Comparison of ENCODE assay signal across 8 mouse cellular contexts in genomic region chr7:141328373-141328990, GRCm38 (mm10). TPM values are rescaled to one million over a fixed set of nuclear protein-coding genes. Genes with fewer than 3 reads are reported as not detected.
DNase-seq lines count a peak whose midpoint lies in the region; ATAC-seq and TF ChIP-seq lines count a peak whose summit lies in the region.

No protein-coding gene starts in this region.

- H3K4me1 ChIP-seq in hindbrain, embryonic 14.5 days (replicated peaks; ENCODE audit: control insufficient read depth, insufficient read depth, low read length) = peaks cover 36% of the 10 kb centered on the region

- WGBS in hindbrain, embryonic 14.5 days = 19% methylated on average over 24 of the region's 24 CpGs

- H3K27me3 ChIP-seq in hindbrain, embryonic 14.5 days (ENCODE audit: control insufficient read depth, insufficient read depth, low read length) = no peaks in the 10 kb centered on the region
- no peaks in the 10 kb centered on the region for H3K27me3 ChIP-seq in myocyte (ENCODE audit: control insufficient read depth, insufficient read depth, insufficient read length)

- peak overlapping the region; percentile 94 for H3K9ac ChIP-seq in hindbrain, embryonic 14.5 days

- peak overlapping the region; percentile 100 for H3K27ac ChIP-seq in left cerebral cortex, adult 2 months
- peak overlapping the region; percentile 100 for H3K27ac ChIP-seq in hindbrain, embryonic 14.5 days

- ATAC-seq in hindbrain, embryonic 14.5 days (ENCODE audit: low FRiP score) = peak; percentile 32; the same call in 1 of the 2 replicates
- ATAC-seq in erythroid progenitor cell, adult 5-6 weeks (replicated peaks; ENCODE audit: low FRiP score, poor library complexity, severe bottlenecking) = no peak; the same call in 1 of the 2 replicates

- H3K9me3 ChIP-seq in hindbrain, embryonic 14.5 days (ENCODE audit: control insufficient read depth, low read length) = no peaks in the 10 kb centered on the region

- intact Hi-C loops in left cerebral cortex, adult 2 months (cut with DNase I) = loop anchor here (5.0 kb wide), 1 partner anchor 64 kb away; the partner anchor contains the start of gene Taldo1
- intact Hi-C loops in left cerebral cortex, postnatal 10 days (cut with DNase I) = no loop called here

- no peak for DNase-seq in left cerebral cortex, adult 2 months (ENCODE audit: extremely low spot score in 1 of 2, low spot score in 2 of 2)
- DNase-seq in left cerebral cortex, adult 9 months (ENCODE audit: low spot score in 2 of 2) = no peak
- DNase-seq in c-Kit-positive CD71-positive TER-119-negative erythroid progenitor cells, embryonic 14.5 days (ENCODE audit: low read depth) = peak; percentile 17
- DNase-seq in hindbrain, embryonic 14.5 days (ENCODE audit: low spot score) = peak; percentile 25
- no peak for DNase-seq in left cerebral cortex, postnatal 10 days (ENCODE audit: extremely low spot score in 1 of 2, low spot score in 2 of 2)
- DNase-seq in spleen, postnatal 4 days (ENCODE audit: low spot score in 2 of 2) = no peak

- H3ac ChIP-seq in myocyte (ENCODE audit: control insufficient read depth, insufficient read length) = peak overlapping the region; percentile 51

- peak overlapping the region; percentile 55 for H3K4me3 ChIP-seq in left cerebral cortex, adult 2 months
- H3K4me3 ChIP-seq in hindbrain, embryonic 14.5 days (replicated peaks; ENCODE audit: low read length) = peak overlapping the region; percentile 86
- H3K4me3 ChIP-seq in myocyte = peak overlapping the region; percentile 89

- no peak for TF ChIP-seq POLR2A in myocyte (IDR thresholded peaks at IDR 0.05; ENCODE audit: insufficient read length, low read depth)

- peak overlapping the region; percentile 98 for H3K4me2 ChIP-seq in hindbrain, embryonic 14.5 days (replicated peaks)
- H3K4me2 ChIP-seq in myocyte (ENCODE audit: low read depth) = peak overlapping the region; percentile 86

- TF ChIP-seq CTCF in left cerebral cortex, adult 2 months (IDR thresholded peaks at IDR 0.05) = no peak

- H3K36me3 ChIP-seq in hindbrain, embryonic 14.5 days (replicated peaks; ENCODE audit: control insufficient read depth, insufficient read depth) = peaks cover 23% of the 10 kb centered on the region
- H3K36me3 ChIP-seq in myocyte (ENCODE audit: control insufficient read depth, insufficient read depth) = no peaks in the 10 kb centered on the region

- H3K79me2 ChIP-seq in myocyte (ENCODE audit: control insufficient read depth, insufficient read depth) = peaks cover 26% of the 10 kb centered on the region

TF ChIP-seq in myocyte, 11 proteins besides CTCF, POLR2A, EP300 and RAD21:
- TF ChIP-seq TCF12 (IDR thresholded peaks at IDR 0.05; ENCODE audit: insufficient read depth, poor library complexity, severe bottlenecking) (no peak), TCF3 (IDR thresholded peaks at IDR 0.05; ENCODE audit: insufficient read length, low read depth) (no peak)

RNA-seq across cellular contexts. Expression of gene Tmem80, which starts 0.9 kb away (rescaled TPM):
- 10 to 100 TPM; 33.3 to 34.9 TPM for total RNA-seq in left cerebral cortex, adult 2 months (2021)
- polyA plus RNA-seq in hindbrain, embryonic 14.5 days (2014; fragmentation: Nextera tagmentation; extraction: Ambion mirVana) = 24.7 and 32.6 TPM in 2 replicates
- polyA plus RNA-seq in myocyte (2012; fragmentation: generic; extraction: Trizol) = 12.5 TPM
- total RNA-seq in left cerebral cortex, postnatal 10 days (2021) = 10 to 100 TPM; 21.6 to 23.5 TPM
- total RNA-seq in erythroid progenitor cell, adult 5-6 weeks (2015; ENCODE audit: low replicate concordance) = 13.4 and 26.7 TPM in 2 replicates
- total RNA-seq in erythroid progenitor cell, adult 5-6 weeks (2017; ENCODE audit: low replicate concordance) = 8.3 and 8.6 TPM in 2 replicates

RNA-seq across cellular contexts. Expression of gene Deaf1, which starts 1.0 kb away (rescaled TPM):
- total RNA-seq in left cerebral cortex, adult 2 months (2021) = 10 to 100 TPM; 63.1 to 63.8 TPM
- polyA plus RNA-seq in hindbrain, embryonic 14.5 days (2014; fragmentation: Nextera tagmentation; extraction: Ambion mirVana) = 187 TPM in 2 replicates
- 11.8 TPM for polyA plus RNA-seq in myocyte (2012; fragmentation: generic; extraction: Trizol)
- 100 to 1,000 TPM; 258 to 269 TPM for total RNA-seq in left cerebral cortex, postnatal 10 days (2021)
- total RNA-seq in erythroid progenitor cell, adult 5-6 weeks (2015; ENCODE audit: low replicate concordance) = 46.5 and 55.8 TPM in 2 replicates
- total RNA-seq in erythroid progenitor cell, adult 5-6 weeks (2017; ENCODE audit: low replicate concordance) = 26.2 and 40.8 TPM in 2 replicates

RNA-seq across cellular contexts. Expression of gene Eps8l2, which starts 10.2 kb away (rescaled TPM):
- 1 to 10 TPM; 3.6 to 5.3 TPM for total RNA-seq in left cerebral cortex, adult 2 months (2021)
- 0.98 and 1.2 TPM in 2 replicates for polyA plus RNA-seq in hindbrain, embryonic 14.5 days (2014; fragmentation: Nextera tagmentation; extraction: Ambion mirVana)
- polyA plus RNA-seq in myocyte (2012; fragmentation: generic; extraction: Trizol) = 0.44 TPM
- 1 to 10 TPM; 1.1 to 1.4 TPM for total RNA-seq in left cerebral cortex, postnatal 10 days (2021)
- not detected in 2 replicates for total RNA-seq in erythroid progenitor cell, adult 5-6 weeks (2015; ENCODE audit: low replicate concordance)
- 1.4 TPM in 1 of 2 replicates, not detected in the other for total RNA-seq in erythroid progenitor cell, adult 5-6 weeks (2017; ENCODE audit: low replicate concordance)

RNA-seq across cellular contexts. Expression of gene Drd4, which starts 36.7 kb away (rescaled TPM):
- under 1 TPM; 0.27 to 0.44 TPM for total RNA-seq in left cerebral cortex, adult 2 months (2021)
- polyA plus RNA-seq in hindbrain, embryonic 14.5 days (2014; fragmentation: Nextera tagmentation; extraction: Ambion mirVana) = 0.65 and 0.88 TPM in 2 replicates
- polyA plus RNA-seq in myocyte (2012; fragmentation: generic; extraction: Trizol) = not detected
- total RNA-seq in left cerebral cortex, postnatal 10 days (2021) = under 1 TPM; 0.15 to 0.36 TPM
- not detected in 2 replicates for total RNA-seq in erythroid progenitor cell, adult 5-6 weeks (2015; ENCODE audit: low replicate concordance)
- not detected in 2 replicates for total RNA-seq in erythroid progenitor cell, adult 5-6 weeks (2017; ENCODE audit: low replicate concordance)

RNA-seq across cellular contexts. Expression of gene Sct, which starts 49.5 kb away (rescaled TPM):
- total RNA-seq in left cerebral cortex, adult 2 months (2021) = not detected
- 3.2 and 4.1 TPM in 2 replicates for polyA plus RNA-seq in hindbrain, embryonic 14.5 days (2014; fragmentation: Nextera tagmentation; extraction: Ambion mirVana)
- 0.68 TPM for polyA plus RNA-seq in myocyte (2012; fragmentation: generic; extraction: Trizol)
- not detected for total RNA-seq in left cerebral cortex, postnatal 10 days (2021)
- total RNA-seq in erythroid progenitor cell, adult 5-6 weeks (2015; ENCODE audit: low replicate concordance) = not detected in 2 replicates
- total RNA-seq in erythroid progenitor cell, adult 5-6 weeks (2017; ENCODE audit: low replicate concordance) = not detected in 2 replicates

Comparison
In these comparisons a context has a peak if more than half of its experiments do, and no peak if none do; other contexts are left out.
1. DNase-seq: peak in c-Kit-positive CD71-positive TER-119-negative erythroid progenitor cells, embryonic 14.5 days (single experiment) and hindbrain, embryonic 14.5 days (single experiment); none in left cerebral cortex, adult 2 months (0 of 2), left cerebral cortex, adult 9 months (0 of 2), left cerebral cortex, postnatal 10 days (0 of 2) and spleen, postnatal 4 days (0 of 2).
2. Peak in every context shown above with its lines, with median percentiles within 50 percentile points of each other: H3K4me3 ChIP-seq.